Mouse (Mus musculus) spleen, embryonic (tissue): Measurements from ENCODE around the gene Col6a6.

Source experiments
- CTCF ChIA-PET: fragments of 350-600 bp; sonication (Branson Sonifier 250); formaldehyde crosslinking; loops from one replicate; lab custom pipeline; 2022; lab: Charles Lee

The Col6a6 gene

DNA sequence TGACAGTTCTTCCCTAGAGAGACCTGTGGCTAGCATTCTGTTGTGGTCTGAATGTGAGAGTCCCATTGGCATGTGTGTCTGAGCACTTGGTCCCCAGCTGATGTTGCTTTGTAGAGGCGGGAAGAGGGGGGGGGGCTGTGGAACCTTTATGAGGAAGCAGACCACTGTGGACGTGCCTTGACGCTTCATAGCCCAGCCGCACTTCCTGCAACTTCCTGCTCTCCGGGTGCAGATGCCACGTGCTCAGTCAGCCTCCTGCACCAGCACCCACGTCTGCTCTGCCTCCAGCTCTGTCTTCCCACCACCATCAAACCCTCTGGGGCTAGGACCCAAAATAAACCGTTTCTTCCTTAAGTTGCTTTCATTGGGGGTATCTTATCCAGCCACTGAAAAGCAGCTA is 24.5 kb downstream of the Col6a6 start:
- CTCF ChIA-PET = no interaction called here

DNA sequence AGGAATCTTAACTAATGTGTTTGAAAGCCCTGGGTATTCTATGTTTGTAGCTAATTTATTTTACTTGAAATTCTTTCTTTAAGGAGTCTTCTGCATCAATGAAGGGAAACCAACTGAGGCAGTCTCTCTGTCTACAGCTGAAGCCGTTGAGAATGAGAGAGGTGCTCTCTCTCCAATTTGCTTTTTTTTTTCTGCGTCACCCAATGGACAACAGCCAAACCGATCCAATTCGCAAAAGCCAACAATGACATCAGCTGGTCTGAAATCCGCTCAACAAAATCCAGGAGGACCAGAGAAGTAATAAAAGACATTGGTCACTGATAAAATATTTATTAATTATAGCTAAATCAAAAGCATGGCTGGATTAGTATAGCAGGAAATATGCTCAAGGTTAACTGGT is 26.5 kb downstream of the Col6a6 start:
- CTCF ChIA-PET = no interaction called here

DNA sequence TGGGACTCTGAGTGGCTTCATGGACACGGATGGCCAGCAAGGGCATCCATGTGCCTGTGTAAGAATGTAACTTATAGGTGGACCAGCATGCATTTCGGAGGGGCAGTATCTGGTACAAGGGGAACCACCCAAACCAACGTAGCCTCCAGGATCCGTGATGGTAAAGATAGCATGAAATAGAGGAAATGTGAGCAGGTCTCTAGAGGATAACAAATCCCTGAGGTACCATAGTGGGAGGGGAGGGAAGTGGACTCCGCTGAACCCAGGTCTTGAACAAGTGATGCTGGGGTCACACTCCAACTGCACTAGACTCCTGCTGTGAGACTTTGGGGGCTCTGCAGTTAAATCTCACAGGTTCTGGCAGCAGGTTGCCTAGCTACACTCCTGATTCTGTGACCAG is 27.7 kb downstream of the Col6a6 start:
- CTCF ChIA-PET = no interaction called here

DNA sequence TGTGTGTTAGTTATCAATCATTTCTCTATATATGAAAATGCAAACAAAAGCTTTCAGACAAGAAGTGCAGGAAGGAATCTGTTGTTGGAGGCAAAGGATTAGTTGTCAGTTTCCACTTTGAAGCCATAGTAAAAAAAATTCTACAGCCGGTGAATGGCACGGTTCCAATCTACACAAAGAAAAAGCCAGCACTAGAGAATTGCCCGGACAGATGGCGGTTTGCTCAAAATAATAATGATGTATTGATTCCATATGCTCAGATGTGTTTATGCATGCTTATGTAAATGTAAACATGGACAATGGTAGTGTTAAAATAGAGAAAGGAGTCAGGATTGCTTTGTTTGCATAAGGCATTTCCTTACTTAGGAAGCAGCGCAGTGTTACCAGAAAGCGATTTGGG is 31.8 kb downstream of the Col6a6 start:
- CTCF ChIA-PET = no interaction called here

DNA sequence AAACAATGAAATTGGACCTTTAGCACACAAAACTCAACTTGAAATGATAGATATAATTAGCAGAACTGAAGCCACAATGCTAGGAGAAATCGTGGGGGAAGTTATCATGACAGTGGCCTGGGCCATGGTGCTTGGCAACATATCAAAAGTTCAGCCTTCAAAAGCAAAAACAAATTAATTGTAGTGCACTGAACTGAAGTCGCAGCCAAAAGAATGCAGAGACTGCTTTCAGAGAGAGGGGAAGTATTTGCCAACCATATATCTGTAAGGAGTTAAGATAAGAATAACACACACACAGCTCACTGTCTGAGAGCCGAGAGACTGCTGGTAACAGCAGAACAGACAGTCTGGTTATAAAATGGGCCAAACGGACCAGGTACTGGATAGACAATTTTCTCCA is 33.0 kb downstream of the Col6a6 start:
- CTCF ChIA-PET = no interaction called here

GRCm38 (mm10) chr9:105791810-105792209 is 36.1 kb downstream of the Col6a6 start:
- CTCF ChIA-PET = no interaction called here

DNA sequence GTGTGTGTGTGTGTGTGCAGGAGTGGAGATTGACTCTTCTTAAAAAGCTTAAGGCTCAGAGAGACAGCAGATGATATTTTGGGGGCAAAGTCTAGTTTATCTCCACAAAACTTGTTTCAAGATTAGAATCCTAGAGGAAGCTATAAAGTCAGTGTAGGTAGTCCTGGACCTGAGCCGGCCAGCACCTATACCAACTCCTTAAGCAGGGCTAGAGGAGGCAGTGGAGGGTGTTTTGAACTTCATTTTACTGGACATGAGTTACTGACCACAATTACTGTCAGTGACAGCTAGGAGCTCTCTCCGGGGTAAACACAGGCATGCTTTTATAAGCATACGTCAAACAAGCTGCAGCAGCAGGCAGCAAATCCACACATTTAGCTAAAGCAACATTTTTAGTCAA is 39.8 kb downstream of the Col6a6 start:
- CTCF ChIA-PET = no interaction called here

DNA sequence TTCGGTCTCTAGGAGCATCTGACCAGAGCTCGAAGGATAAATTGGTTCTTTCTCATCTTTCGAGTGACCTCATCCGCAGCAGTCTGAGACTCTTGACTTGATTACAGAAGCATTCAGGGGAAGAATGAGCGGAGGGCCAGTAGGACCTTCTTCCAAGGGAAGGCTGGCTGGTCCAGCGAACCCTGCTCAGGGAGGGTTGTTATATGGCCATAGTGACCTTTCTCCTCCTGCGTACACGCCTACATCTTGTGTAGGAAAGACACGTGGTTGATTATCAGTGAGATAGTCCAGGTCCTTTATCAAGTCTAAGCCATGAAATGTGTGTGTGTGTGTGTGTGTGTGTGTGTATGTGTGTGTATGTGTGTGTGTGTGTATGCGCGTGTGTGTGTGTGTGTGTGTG is 40.2 kb downstream of the Col6a6 start:
- CTCF ChIA-PET = no interaction called here

- CTCF ChIA-PET = no interaction called here
Observed at GRCm38 (mm10) chr9:105784026-105784425, 43.9 kb downstream of the Col6a6 start.

- CTCF ChIA-PET = no interaction called here
Observed at GRCm38 (mm10) chr9:105780696-105781095, 47.3 kb downstream of the Col6a6 start.

- CTCF ChIA-PET = no interaction called here
Observed at GRCm38 (mm10) chr9:105778741-105779140, 49.2 kb downstream of the Col6a6 start.

GRCm38 (mm10) chr9:105774878-105775277 is 53.1 kb downstream of the Col6a6 start:
- CTCF ChIA-PET = no interaction called here

- CTCF ChIA-PET = interaction anchor here (0.6 kb wide), 1 partner anchor 61 kb away, joined by 3 read pairs; no protein-coding TSS in a partner anchor
Observed at GRCm38 (mm10) chr9:105774321-105774720, 53.6 kb downstream of the Col6a6 start.

DNA sequence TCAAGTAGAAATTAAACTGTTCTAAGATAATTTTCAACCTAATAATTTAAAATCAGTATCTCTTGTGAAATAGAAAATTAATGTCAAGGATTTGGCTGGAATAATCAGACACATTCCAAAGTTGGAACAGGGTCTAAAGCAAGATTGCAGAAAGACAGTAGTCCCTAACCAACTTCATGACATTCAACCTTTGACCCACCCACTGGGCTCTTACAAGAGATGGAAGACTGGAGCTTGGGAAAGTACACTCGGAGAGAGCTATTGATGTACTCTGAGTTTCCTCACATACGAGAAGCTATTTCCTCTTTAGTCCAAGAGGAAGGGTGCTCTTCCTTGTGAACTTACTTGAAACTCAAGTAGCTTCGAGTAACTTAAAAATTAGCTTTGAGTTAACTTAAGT is 56.6 kb downstream of the Col6a6 start:
- CTCF ChIA-PET = no interaction called here

GRCm38 (mm10) chr9:105770690-105771089 is 57.3 kb downstream of the Col6a6 start:
- CTCF ChIA-PET = no interaction called here

DNA sequence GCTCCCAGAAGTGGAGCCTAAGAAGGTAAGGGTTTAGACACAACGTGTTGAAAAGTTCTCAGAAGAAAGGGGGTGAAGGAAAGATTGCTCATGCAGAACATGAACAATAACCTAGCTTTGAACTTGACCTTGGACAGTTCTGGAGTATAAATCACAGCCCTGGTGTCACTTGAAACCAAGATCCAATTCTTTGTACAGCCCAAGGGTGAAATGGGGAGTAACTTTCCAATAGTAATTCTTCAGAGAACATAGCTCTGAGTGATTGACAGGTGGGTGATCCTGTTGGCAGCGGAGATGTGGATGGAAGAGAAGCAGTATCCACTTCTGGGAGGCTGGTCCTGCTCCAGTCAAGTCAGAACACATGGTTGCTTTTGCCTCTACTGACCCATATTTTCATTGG is 62.1 kb downstream of the Col6a6 start:
- CTCF ChIA-PET = no interaction called here

DNA sequence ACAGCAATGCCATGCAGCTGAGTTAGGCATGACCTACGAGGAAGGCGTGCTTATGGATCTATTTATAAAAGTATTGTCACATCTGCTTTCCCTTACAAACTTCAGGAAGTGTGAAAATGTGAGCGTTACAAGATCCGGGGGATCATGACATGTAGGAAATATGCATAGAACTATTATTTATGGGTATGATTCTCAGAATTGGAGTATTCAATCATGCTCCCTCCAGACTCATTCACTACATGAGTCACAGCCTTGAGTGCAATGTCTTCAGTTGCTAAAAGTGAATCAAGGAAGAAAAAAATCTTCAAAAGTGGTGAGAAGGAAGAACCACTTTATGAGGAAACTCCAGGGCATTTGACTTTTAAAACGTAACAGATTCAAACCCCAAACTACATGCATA is 63.3 kb downstream of the Col6a6 start:
- CTCF ChIA-PET = no interaction called here

DNA sequence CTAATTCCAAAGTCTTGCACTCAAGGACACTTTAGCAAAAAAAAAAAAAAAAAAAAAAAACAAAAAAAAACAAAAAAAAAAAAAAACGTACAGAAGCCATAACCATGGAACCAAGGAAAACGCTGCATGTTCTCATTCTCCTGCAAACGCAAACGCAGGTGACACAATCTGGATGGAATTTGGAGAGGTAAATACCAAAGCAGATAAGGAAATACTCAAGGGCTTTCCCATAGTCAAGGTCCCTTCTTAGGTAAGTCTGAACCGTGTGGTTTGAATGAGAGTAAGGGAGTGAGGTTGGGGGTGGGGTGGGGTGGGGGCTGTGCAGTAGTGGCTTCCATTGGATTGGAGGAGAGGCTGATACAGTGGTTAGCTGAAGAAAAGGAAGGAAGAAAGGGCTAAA is 63.8 kb downstream of the Col6a6 start:
- CTCF ChIA-PET = no interaction called here

DNA sequence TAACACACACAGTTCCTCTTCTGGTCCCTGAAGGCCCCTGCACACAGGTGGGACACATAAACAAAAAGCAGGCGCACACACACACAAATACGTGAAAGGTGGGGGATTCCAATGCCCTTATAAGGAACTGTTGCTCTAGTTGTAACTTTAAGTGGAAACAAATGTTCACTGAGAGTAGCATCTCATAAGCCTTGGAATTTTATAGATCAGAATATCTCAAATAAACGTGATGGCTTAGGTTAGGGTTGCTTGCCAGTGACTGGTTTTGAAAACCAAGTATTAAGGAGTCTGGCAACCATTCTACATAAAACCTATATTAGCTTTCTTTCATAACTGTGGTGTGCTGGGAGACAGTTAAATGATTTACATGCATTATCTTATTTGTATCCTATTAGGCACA is 64.3 kb downstream of the Col6a6 start:
- CTCF ChIA-PET = no interaction called here

DNA sequence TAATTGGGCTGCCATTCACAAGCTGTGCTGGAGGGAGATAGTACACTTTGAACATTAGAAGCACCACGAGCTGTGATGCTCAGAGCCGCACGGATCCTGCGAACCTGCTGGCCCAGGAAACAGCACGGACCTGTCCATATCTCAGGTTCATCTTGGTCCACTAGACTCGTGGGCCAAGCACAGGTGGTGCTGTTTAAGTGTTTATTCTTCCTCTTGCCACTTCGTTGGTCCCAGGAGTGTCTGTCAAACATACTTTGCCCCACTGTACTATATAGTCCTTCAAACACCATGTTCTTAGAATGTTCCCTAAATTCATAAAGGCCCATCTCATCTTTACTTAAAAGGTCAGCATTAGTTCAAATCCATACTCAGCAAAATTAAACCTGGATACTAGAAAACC is 65.7 kb downstream of the Col6a6 start:
- CTCF ChIA-PET = no interaction called here

- CTCF ChIA-PET = no interaction called here
Observed at GRCm38 (mm10) chr9:105758861-105759260, 69.1 kb downstream of the Col6a6 start.

DNA sequence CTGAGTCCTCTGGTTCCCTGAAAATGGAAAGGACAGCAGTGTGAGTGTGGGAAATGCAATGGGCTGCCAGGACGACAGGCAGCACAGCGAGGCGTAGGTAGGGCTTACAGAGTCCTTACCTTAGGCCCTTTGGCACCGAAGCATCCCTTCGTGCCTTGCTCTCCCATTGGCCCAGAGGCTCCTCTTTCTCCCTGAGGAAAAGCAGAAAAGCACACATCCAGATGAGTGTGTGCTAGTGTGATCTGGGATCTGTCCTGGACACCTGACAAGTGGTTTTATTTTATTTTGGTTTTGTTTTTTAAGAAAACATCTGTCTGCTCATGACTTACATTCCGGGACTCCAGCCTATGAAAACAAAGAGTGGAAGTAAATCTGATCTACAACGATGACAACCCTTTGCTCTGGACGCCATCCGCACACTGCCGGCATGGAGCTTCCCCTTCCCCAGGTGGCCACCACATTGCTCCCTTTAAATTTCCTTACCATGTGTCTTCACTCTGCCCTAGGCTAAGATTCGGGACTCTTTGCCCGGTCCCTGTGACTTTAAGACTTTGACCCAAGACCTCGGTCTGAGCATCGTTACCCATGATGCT is 69.7 kb downstream of the Col6a6 start:
- CTCF ChIA-PET = no interaction called here

- CTCF ChIA-PET = no interaction called here
Observed at GRCm38 (mm10) chr9:105754256-105754655, 73.7 kb downstream of the Col6a6 start.

DNA sequence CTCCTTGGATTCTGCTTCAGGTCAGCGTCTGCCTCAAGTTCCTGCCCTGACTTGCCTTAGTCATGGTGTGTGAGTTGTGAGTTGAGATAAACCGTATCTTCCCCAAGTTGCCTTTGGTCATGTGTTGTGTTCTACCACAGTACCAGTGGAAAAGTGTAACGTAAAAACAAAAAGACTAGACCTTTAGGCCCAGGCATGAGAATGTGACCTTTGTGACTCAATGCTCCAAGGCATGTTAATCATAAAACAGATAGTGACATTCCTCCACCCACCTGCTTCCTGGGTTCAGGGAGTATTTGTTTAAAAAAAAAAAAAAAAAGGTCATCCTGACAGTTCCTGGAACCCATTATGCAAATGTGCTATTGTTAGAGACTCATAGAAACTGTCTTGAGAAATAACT is 82.1 kb downstream of the Col6a6 start:
- CTCF ChIA-PET = no interaction called here
